Mouse (Mus musculus): ENCODE results near the gene Fam13c. TPM values are rescaled to one million over a fixed set of nuclear protein-coding genes. Genes with fewer than 3 reads are reported as not detected.

The Fam13c gene
- polyA plus RNA-seq, 1 experiment from 2014 or later, result 20.8 TPM

- no peak overlapping the region for H3K4me3 ChIP-seq (ENCODE audit: low read depth, low read length)
- no peaks in the 10 kb centered on the region for H3K36me3 ChIP-seq (ENCODE audit: control insufficient read depth, insufficient read depth, low read length)
- no peaks in the 10 kb centered on the region for H3K9me3 ChIP-seq (replicated peaks; ENCODE audit: control insufficient read depth, low read length)
- H3K4me1 ChIP-seq (ENCODE audit: control insufficient read depth, insufficient read depth, low read length), result peaks cover 4% of the 10 kb centered on the region; the same call in 1 of the 2 replicates
- H3K27me3 ChIP-seq (replicated peaks; ENCODE audit: control insufficient read depth, insufficient read depth, low read length), result no peaks in the 10 kb centered on the region
- ATAC-seq (no peak), DNase-seq (ENCODE audit: low spot score) (no peak)
- no peak overlapping the region for H3K4me2 ChIP-seq (ENCODE audit: low read length)
- no peak overlapping the region for H3K9ac ChIP-seq (ENCODE audit: low read length)
- H3K27ac ChIP-seq (ENCODE audit: low read depth, low read length), result no peak overlapping the region
Observed at GRCm38 (mm10) chr10:70505395-70505794, 65.1 kb downstream of the Fam13c start.

GRCm38 (mm10) chr10:70505842-70506241, 65.6 kb downstream of the Fam13c start:
- peak; percentile 50 for DNase-seq (ENCODE audit: low spot score)
- H3K9ac ChIP-seq (ENCODE audit: low read length), result no peak overlapping the region
- no peak overlapping the region for H3K4me2 ChIP-seq (ENCODE audit: low read length)
- no peak overlapping the region for H3K4me3 ChIP-seq (ENCODE audit: low read depth, low read length)
- H3K27ac ChIP-seq (ENCODE audit: low read depth, low read length), result no peak overlapping the region
- no peaks in the 10 kb centered on the region for H3K9me3 ChIP-seq (replicated peaks; ENCODE audit: control insufficient read depth, low read length)
- peaks cover 4% of the 10 kb centered on the region; the same call in 1 of the 2 replicates for H3K4me1 ChIP-seq (ENCODE audit: control insufficient read depth, insufficient read depth, low read length)
- no peak for ATAC-seq
- 69% methylated on average over 5 of the region's 5 CpGs for WGBS
- no peaks in the 10 kb centered on the region for H3K27me3 ChIP-seq (replicated peaks; ENCODE audit: control insufficient read depth, insufficient read depth, low read length)
- H3K36me3 ChIP-seq (ENCODE audit: control insufficient read depth, insufficient read depth, low read length), result no peaks in the 10 kb centered on the region

GRCm38 (mm10) chr10:70506499-70507168, 66.4 kb downstream of the Fam13c start:
- H3K4me1 ChIP-seq (ENCODE audit: control insufficient read depth, insufficient read depth, low read length), result peaks cover 4% of the 10 kb centered on the region; the same call in 1 of the 2 replicates
- no peak overlapping the region for H3K4me2 ChIP-seq (ENCODE audit: low read length)
- H3K4me3 ChIP-seq (ENCODE audit: low read depth, low read length), result no peak overlapping the region
- ATAC-seq (no peak), DNase-seq (ENCODE audit: low spot score) (no peak)
- no peaks in the 10 kb centered on the region for H3K36me3 ChIP-seq (ENCODE audit: control insufficient read depth, insufficient read depth, low read length)
- no peak overlapping the region for H3K9ac ChIP-seq (ENCODE audit: low read length)
- 35% methylated on average over 15 of the region's 15 CpGs for WGBS
- no peaks in the 10 kb centered on the region for H3K9me3 ChIP-seq (replicated peaks; ENCODE audit: control insufficient read depth, low read length)
- no peak overlapping the region for H3K27ac ChIP-seq (ENCODE audit: low read depth, low read length)
- no peaks in the 10 kb centered on the region for H3K27me3 ChIP-seq (replicated peaks; ENCODE audit: control insufficient read depth, insufficient read depth, low read length)

GRCm38 (mm10) chr10:70507880-70508279, 67.6 kb downstream of the Fam13c start:
- ATAC-seq (no peak), DNase-seq (ENCODE audit: low spot score) (no peak)
- no peak overlapping the region for H3K9ac ChIP-seq (ENCODE audit: low read length)
- no peak overlapping the region for H3K4me2 ChIP-seq (ENCODE audit: low read length)
- no peak overlapping the region for H3K27ac ChIP-seq (ENCODE audit: low read depth, low read length)
- 96% methylated on average over 3 of the region's 3 CpGs for WGBS
- H3K4me1 ChIP-seq (ENCODE audit: control insufficient read depth, insufficient read depth, low read length), result peaks cover 4% of the 10 kb centered on the region; the same call in 1 of the 2 replicates
- no peak overlapping the region for H3K4me3 ChIP-seq (ENCODE audit: low read depth, low read length)
- H3K27me3 ChIP-seq (replicated peaks; ENCODE audit: control insufficient read depth, insufficient read depth, low read length), result no peaks in the 10 kb centered on the region
- H3K9me3 ChIP-seq (replicated peaks; ENCODE audit: control insufficient read depth, low read length), result no peaks in the 10 kb centered on the region
- no peaks in the 10 kb centered on the region for H3K36me3 ChIP-seq (ENCODE audit: control insufficient read depth, insufficient read depth, low read length)

GRCm38 (mm10) chr10:70514848-70515247, 74.6 kb downstream of the Fam13c start:
- peaks cover 4% of the 10 kb centered on the region; the same call in 1 of the 2 replicates for H3K4me1 ChIP-seq (ENCODE audit: control insufficient read depth, insufficient read depth, low read length)
- ATAC-seq, result no peak
- H3K9me3 ChIP-seq (replicated peaks; ENCODE audit: control insufficient read depth, low read length), result no peaks in the 10 kb centered on the region
- WGBS, result 86% methylated on average over 9 of the region's 9 CpGs
- no peaks in the 10 kb centered on the region for H3K36me3 ChIP-seq (ENCODE audit: control insufficient read depth, insufficient read depth, low read length)
- H3K4me2 ChIP-seq (ENCODE audit: low read length), result no peak overlapping the region
- DNase-seq (ENCODE audit: low spot score), result no peak
- no peak overlapping the region for H3K27ac ChIP-seq (ENCODE audit: low read depth, low read length)
- no peak overlapping the region for H3K4me3 ChIP-seq (ENCODE audit: low read depth, low read length)
- H3K9ac ChIP-seq (ENCODE audit: low read length), result no peak overlapping the region
- no peaks in the 10 kb centered on the region for H3K27me3 ChIP-seq (replicated peaks; ENCODE audit: control insufficient read depth, insufficient read depth, low read length)

- no peak for ATAC-seq
Observed at GRCm38 (mm10) chr10:70516661-70517060, 76.4 kb downstream of the Fam13c start.

GRCm38 (mm10) chr10:70519640-70520099, 79.4 kb downstream of the Fam13c start:
- Histone ChIP-seq H3K4me1 (ENCODE audit: control insufficient read depth, insufficient read depth, low read length) (peaks cover 7% of the 10 kb centered on the region; the same call in 1 of the 2 replicates), H3K27me3 (replicated peaks; ENCODE audit: control insufficient read depth, insufficient read depth, low read length) (no peaks in the 10 kb centered on the region), H3K27ac (ENCODE audit: low read depth, low read length) (no peak overlapping the region), H3K4me3 (ENCODE audit: low read depth, low read length) (peak overlapping the region; percentile 41), H3K9ac (ENCODE audit: low read length) (peak overlapping the region; percentile 70), H3K9me3 (replicated peaks; ENCODE audit: control insufficient read depth, low read length) (no peaks in the 10 kb centered on the region), H3K36me3 (ENCODE audit: control insufficient read depth, insufficient read depth, low read length) (no peaks in the 10 kb centered on the region), H3K4me2 (ENCODE audit: low read length) (peak overlapping the region; percentile 92)
- DNase-seq (ENCODE audit: low spot score) (no peak), ATAC-seq (peak; percentile 35)
- WGBS, result 5% methylated on average over 14 of the region's 14 CpGs

More at GRCm38 (mm10) chr10:70516661-70517060, 76.4 kb downstream of the Fam13c start:
- Histone ChIP-seq H3K9ac (ENCODE audit: low read length) (no peak overlapping the region), H3K27ac (ENCODE audit: low read depth, low read length) (no peak overlapping the region), H3K4me1 (ENCODE audit: control insufficient read depth, insufficient read depth, low read length) (peaks cover 7% of the 10 kb centered on the region; the same call in 1 of the 2 replicates), H3K9me3 (replicated peaks; ENCODE audit: control insufficient read depth, low read length) (no peaks in the 10 kb centered on the region), H3K36me3 (ENCODE audit: control insufficient read depth, insufficient read depth, low read length) (no peaks in the 10 kb centered on the region), H3K27me3 (replicated peaks; ENCODE audit: control insufficient read depth, insufficient read depth, low read length) (no peaks in the 10 kb centered on the region), H3K4me2 (ENCODE audit: low read length) (no peak overlapping the region), H3K4me3 (ENCODE audit: low read depth, low read length) (no peak overlapping the region)
- no peak for DNase-seq (ENCODE audit: low spot score)
- 91% methylated on average over 8 of the region's 8 CpGs for WGBS

GRCm38 (mm10) chr10:70520143-70521131, 80.2 kb downstream of the Fam13c start:
- peaks cover 7% of the 10 kb centered on the region; the same call in 1 of the 2 replicates for H3K4me1 ChIP-seq (ENCODE audit: control insufficient read depth, insufficient read depth, low read length)

More at GRCm38 (mm10) chr10:70520143-70521131, 80.2 kb downstream of the Fam13c start:
- Histone ChIP-seq H3K9ac (ENCODE audit: low read length) (peak overlapping the region; percentile 70), H3K27ac (ENCODE audit: low read depth, low read length) (peak overlapping the region; percentile 67), H3K36me3 (ENCODE audit: control insufficient read depth, insufficient read depth, low read length) (no peaks in the 10 kb centered on the region), H3K9me3 (replicated peaks; ENCODE audit: control insufficient read depth, low read length) (no peaks in the 10 kb centered on the region), H3K4me2 (ENCODE audit: low read length) (peak overlapping the region; percentile 92), H3K27me3 (replicated peaks; ENCODE audit: control insufficient read depth, insufficient read depth, low read length) (no peaks in the 10 kb centered on the region), H3K4me3 (ENCODE audit: low read depth, low read length) (peak overlapping the region; percentile 41)
- under 1% methylated on average over 38 of the region's 38 CpGs for WGBS
- DNase-seq (ENCODE audit: low spot score) (peak; percentile 78), ATAC-seq (peak; percentile 87)
